Mouse (Mus musculus) liver, postnatal 0 days (tissue): ENCODE results near the gene Dupd1.

Experiments
- CTCF ChIP-seq: sonication (generic); IDR thresholded peaks from 2 replicates; pipeline ENCODE4 v1.5.1; 2016; ENCODE audit warnings: antibody characterized with exemption, low read depth
- EP300 ChIP-seq: IDR thresholded peaks from 2 replicates; pipeline ENCODE4 v1.6.1; 2016; ENCODE audit warnings: antibody characterized with exemption, low read depth, mild to moderate bottlenecking

GRCm38 (mm10) chr14:21761560-21761959 lies 47.2 kb upstream of the Dupd1 start:
- TF ChIP-seq EP300: no peak
- no peak for TF ChIP-seq CTCF
